Mouse (Mus musculus): ENCODE measurements around the gene Runx1. TPM values are rescaled to one million over a fixed set of nuclear protein-coding genes. Genes with fewer than 3 reads are reported as not detected.

Gene Runx1
- polyA plus RNA-seq, 1 experiment from 2014 or later: 4.6 TPM

DNA sequence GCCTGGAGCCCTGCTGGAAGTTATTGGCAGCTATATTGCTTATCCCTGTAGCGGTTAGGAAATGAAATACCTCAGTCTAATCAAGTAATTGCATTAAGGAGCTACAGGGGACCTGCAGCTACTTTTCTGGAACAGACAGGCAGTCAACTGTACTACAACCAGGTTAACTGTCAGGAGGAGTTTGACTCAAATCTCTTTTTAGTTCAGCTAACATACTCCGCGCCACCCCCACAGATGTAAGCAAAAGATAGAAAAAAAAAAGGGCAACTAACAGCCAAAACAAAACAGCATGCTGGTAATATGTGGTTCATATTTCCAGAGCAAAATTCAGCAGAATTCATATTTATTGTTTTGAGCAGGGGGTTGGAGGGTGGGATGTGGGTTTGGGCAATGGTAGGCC, 72.0 kb downstream of the Runx1 start:
- no peak for TF ChIP-seq EP300 (IDR thresholded peaks at IDR 0.05; ENCODE audit: low read depth)
- no peak for TF ChIP-seq CTCF (IDR thresholded peaks at IDR 0.05; ENCODE audit: low read depth)
- H3K9ac ChIP-seq (replicated peaks): no peak overlapping the region
- H3K27me3 ChIP-seq (ENCODE audit: insufficient read depth, low read length): no peaks in the 10 kb centered on the region
- no peak overlapping the region for H3K4me2 ChIP-seq (ENCODE audit: low read depth, low read length)
- H3K4me3 ChIP-seq (ENCODE audit: low read depth, low read length): no peak overlapping the region
- no peaks in the 10 kb centered on the region for H3K9me3 ChIP-seq (ENCODE audit: low read length)
- H3K36me3 ChIP-seq (replicated peaks; ENCODE audit: insufficient read depth, low read length): no peaks in the 10 kb centered on the region
- no peaks in the 10 kb centered on the region; the same call in 1 of the 2 replicates for H3K4me1 ChIP-seq (ENCODE audit: insufficient read depth)
- 78% methylated on average over 3 of the region's 3 CpGs for WGBS (ENCODE audit: insufficient replicate concordance)
- H3K27ac ChIP-seq (ENCODE audit: low read depth): no peak overlapping the region
- ATAC-seq (no peak), DNase-seq (no peak)

DNA sequence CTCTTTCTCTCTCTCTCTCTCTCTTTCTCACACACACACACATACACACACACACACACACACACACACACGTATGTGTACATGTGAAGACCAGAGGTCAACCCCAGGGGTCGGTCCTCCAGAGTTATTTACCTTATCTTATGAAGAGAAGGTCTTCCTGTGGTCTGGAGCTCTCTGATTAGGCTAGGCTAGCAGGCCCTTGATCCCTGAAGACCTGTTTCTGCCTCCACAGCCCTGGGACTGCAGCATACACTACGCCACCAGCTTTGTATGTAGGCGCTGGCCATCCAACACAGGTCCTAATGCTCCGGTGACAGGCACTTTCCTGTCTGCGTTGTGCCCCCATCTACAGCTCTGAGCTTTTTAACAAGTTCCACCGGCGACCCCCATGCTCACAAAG, 72.8 kb downstream of the Runx1 start:
- Histone ChIP-seq H3K4me1 (ENCODE audit: insufficient read depth) (no peaks in the 10 kb centered on the region; the same call in 1 of the 2 replicates), H3K9ac (replicated peaks) (no peak overlapping the region), H3K27me3 (ENCODE audit: insufficient read depth, low read length) (no peaks in the 10 kb centered on the region), H3K4me2 (ENCODE audit: low read depth, low read length) (no peak overlapping the region), H3K27ac (ENCODE audit: low read depth) (no peak overlapping the region), H3K36me3 (replicated peaks; ENCODE audit: insufficient read depth, low read length) (no peaks in the 10 kb centered on the region), H3K4me3 (ENCODE audit: low read depth, low read length) (no peak overlapping the region), H3K9me3 (ENCODE audit: low read length) (no peaks in the 10 kb centered on the region)
- no peak for TF ChIP-seq CTCF (IDR thresholded peaks at IDR 0.05; ENCODE audit: low read depth)
- DNase-seq (no peak), ATAC-seq (no peak)
- WGBS (ENCODE audit: insufficient replicate concordance): 71% methylated on average over 8 of the region's 8 CpGs

DNA sequence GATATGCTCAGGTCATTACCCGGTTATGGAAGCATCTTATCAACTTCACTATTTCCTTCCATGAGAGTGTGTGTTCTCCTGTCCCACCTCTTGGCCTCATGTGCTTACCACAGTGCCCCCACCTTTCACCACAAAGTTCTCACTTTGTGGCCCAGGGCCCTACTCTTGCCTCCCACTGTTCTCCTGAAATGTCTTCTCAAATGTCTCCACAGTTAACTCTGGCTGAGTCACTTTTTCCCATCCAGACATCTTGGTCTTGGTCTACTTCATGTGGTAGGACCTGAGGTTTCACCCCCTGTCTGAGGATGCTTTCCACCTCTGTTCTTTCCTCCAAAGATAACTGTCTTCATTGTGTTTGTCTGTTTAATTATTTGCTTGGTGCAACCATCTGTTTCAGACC, 77.7 kb downstream of the Runx1 start:
- no peaks in the 10 kb centered on the region for H3K4me1 ChIP-seq (ENCODE audit: insufficient read depth)
- ATAC-seq (no peak), DNase-seq (no peak)
- H3K4me2 ChIP-seq (ENCODE audit: low read depth, low read length): no peak overlapping the region
- H3K9ac ChIP-seq (replicated peaks): no peak overlapping the region
- H3K36me3 ChIP-seq (replicated peaks; ENCODE audit: insufficient read depth, low read length): no peaks in the 10 kb centered on the region
- no peaks in the 10 kb centered on the region for H3K9me3 ChIP-seq (ENCODE audit: low read length)
- no peak overlapping the region for H3K27ac ChIP-seq (ENCODE audit: low read depth)
- TF ChIP-seq EP300 (IDR thresholded peaks at IDR 0.05; ENCODE audit: low read depth): no peak
- no peak overlapping the region for H3K4me3 ChIP-seq (ENCODE audit: low read depth, low read length)
- H3K27me3 ChIP-seq (ENCODE audit: insufficient read depth, low read length): no peaks in the 10 kb centered on the region
- WGBS (ENCODE audit: insufficient replicate concordance): 57% methylated on average over 1 of the region's 1 CpGs

DNA sequence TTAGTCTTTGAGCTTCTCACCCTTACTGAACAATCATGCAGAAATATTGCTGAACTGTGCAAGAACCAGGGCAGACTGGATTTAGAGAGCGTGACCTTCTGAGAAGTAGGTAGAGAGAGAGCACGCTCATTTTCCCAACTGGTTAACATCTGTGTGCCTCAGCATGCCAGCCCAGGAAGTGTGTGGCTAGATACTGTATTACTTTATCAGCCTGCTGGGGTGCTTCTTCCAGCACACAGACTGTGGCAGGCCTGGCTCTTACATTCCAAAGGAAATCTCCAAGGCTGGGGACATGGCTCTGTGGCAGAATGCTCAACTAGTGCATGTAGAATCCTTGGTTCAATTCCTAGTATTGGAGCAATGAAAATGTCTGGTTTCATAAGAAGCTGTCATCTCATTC, 78.9 kb downstream of the Runx1 start:
- DNase-seq (no peak), ATAC-seq (no peak)
- Histone ChIP-seq H3K9ac (replicated peaks) (no peak overlapping the region), H3K27me3 (ENCODE audit: insufficient read depth, low read length) (no peaks in the 10 kb centered on the region), H3K27ac (ENCODE audit: low read depth) (no peak overlapping the region), H3K4me3 (ENCODE audit: low read depth, low read length) (no peak overlapping the region), H3K9me3 (ENCODE audit: low read length) (no peaks in the 10 kb centered on the region), H3K4me2 (ENCODE audit: low read depth, low read length) (no peak overlapping the region), H3K36me3 (replicated peaks; ENCODE audit: insufficient read depth, low read length) (no peaks in the 10 kb centered on the region), H3K4me1 (ENCODE audit: insufficient read depth) (no peaks in the 10 kb centered on the region)
- WGBS (ENCODE audit: insufficient replicate concordance): 72% methylated on average over 2 of the region's 2 CpGs
- TF ChIP-seq EP300 (IDR thresholded peaks at IDR 0.05; ENCODE audit: low read depth) (no peak), CTCF (IDR thresholded peaks at IDR 0.05; ENCODE audit: low read depth) (no peak)

DNA sequence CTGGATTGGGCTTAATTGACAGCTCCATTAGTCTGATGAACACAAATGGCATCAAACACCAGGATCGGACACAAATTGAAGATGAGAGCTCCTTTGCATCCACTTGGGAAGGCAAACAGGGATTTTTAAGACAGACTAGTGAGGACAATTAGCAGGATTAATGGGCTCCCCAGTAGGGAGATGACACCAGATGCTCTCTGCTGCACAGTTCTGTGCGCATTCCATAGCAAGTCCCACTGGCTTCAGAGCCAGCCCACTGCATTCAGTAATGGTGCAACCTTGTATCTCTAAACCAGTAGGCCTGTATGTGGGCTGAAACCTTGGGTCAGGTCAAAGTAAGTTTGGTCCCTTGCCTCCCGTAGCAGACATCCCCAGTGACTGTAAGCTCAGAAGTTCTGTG, 80.7 kb downstream of the Runx1 start:
- no peaks in the 10 kb centered on the region for H3K4me1 ChIP-seq (ENCODE audit: insufficient read depth)
- no peaks in the 10 kb centered on the region for H3K9me3 ChIP-seq (ENCODE audit: low read length)
- H3K36me3 ChIP-seq (replicated peaks; ENCODE audit: insufficient read depth, low read length): no peaks in the 10 kb centered on the region
- no peak overlapping the region for H3K27ac ChIP-seq (ENCODE audit: low read depth)
- DNase-seq (no peak), ATAC-seq (no peak)
- H3K4me3 ChIP-seq (ENCODE audit: low read depth, low read length): no peak overlapping the region
- no peak overlapping the region for H3K9ac ChIP-seq (replicated peaks)
- no peaks in the 10 kb centered on the region for H3K27me3 ChIP-seq (ENCODE audit: insufficient read depth, low read length)
- 88% methylated on average over 3 of the region's 3 CpGs for WGBS (ENCODE audit: insufficient replicate concordance)
- TF ChIP-seq EP300 (IDR thresholded peaks at IDR 0.05; ENCODE audit: low read depth) (no peak), CTCF (IDR thresholded peaks at IDR 0.05; ENCODE audit: low read depth) (no peak)
- H3K4me2 ChIP-seq (ENCODE audit: low read depth, low read length): no peak overlapping the region

DNA sequence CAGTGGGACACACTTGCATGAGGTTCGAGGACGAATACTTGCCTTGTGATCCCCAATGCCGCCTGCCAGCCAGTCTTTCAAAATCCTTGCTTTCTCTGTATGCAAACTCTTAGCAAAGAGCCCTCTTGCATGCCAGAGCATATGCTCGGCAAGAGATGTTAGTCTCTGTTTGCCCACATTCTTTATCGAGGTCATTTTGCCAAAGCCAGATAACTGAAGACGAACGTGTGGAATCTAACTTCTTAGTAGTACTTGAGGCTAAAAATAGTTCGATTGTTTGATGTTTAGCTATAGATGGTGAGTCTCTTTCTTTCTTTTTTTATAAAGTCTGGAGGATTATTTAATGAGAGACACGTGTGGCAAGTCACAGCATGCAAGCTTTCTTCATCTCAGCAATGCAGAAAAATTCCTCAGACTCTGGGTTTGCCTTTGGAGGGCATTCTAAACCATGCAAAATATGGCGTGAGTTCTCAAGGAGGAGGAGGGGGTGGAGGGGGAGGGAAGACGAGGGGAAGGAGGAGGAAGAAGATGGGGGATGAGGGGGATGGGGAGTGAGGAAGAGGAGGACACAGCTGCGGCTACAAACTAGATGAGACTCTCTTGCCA, 81.7 kb downstream of the Runx1 start:
- no peak overlapping the region for H3K9ac ChIP-seq (replicated peaks)
- no peaks in the 10 kb centered on the region for H3K36me3 ChIP-seq (replicated peaks; ENCODE audit: insufficient read depth, low read length)
- no peaks in the 10 kb centered on the region for H3K4me1 ChIP-seq (ENCODE audit: insufficient read depth)
- H3K4me2 ChIP-seq (ENCODE audit: low read depth, low read length): no peak overlapping the region
- no peak overlapping the region for H3K4me3 ChIP-seq (ENCODE audit: low read depth, low read length)
- DNase-seq (no peak), ATAC-seq (no peak)
- no peaks in the 10 kb centered on the region for H3K27me3 ChIP-seq (ENCODE audit: insufficient read depth, low read length)
- no peaks in the 10 kb centered on the region for H3K9me3 ChIP-seq (ENCODE audit: low read length)
- TF ChIP-seq CTCF (IDR thresholded peaks at IDR 0.05; ENCODE audit: low read depth): no peak
- no peak for TF ChIP-seq EP300 (IDR thresholded peaks at IDR 0.05; ENCODE audit: low read depth)
- WGBS (ENCODE audit: insufficient replicate concordance): 44% methylated on average over 12 of the region's 12 CpGs
- no peak overlapping the region for H3K27ac ChIP-seq (ENCODE audit: low read depth)

DNA sequence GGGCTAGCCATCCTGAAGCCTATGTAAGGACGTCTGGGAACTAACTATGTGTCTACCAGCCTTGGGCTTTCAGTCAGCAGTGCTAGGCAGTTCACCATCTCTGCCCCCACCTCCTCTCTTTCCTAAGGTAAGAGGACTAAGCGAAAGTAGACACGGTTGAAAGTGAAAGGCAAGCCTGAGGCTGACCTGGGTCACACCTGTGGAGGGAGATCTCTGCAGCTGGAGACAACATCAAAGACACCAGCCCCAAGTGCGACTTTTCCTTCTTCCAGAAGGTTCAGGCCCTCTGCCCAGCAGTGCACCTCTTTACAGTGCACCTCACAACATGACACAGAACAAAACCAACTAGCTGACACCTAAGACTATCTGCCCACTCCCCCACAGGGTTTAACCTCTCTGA, 82.2 kb downstream of the Runx1 start:
- no peaks in the 10 kb centered on the region for H3K4me1 ChIP-seq (ENCODE audit: insufficient read depth)
- no peak overlapping the region for H3K4me3 ChIP-seq (ENCODE audit: low read depth, low read length)
- WGBS (ENCODE audit: insufficient replicate concordance): 66% methylated on average over 4 of the region's 4 CpGs
- TF ChIP-seq CTCF (IDR thresholded peaks at IDR 0.05; ENCODE audit: low read depth) (no peak), EP300 (IDR thresholded peaks at IDR 0.05; ENCODE audit: low read depth) (no peak)
- no peaks in the 10 kb centered on the region for H3K9me3 ChIP-seq (ENCODE audit: low read length)
- no peaks in the 10 kb centered on the region for H3K36me3 ChIP-seq (replicated peaks; ENCODE audit: insufficient read depth, low read length)
- no peak overlapping the region for H3K9ac ChIP-seq (replicated peaks)
- H3K27ac ChIP-seq (ENCODE audit: low read depth): no peak overlapping the region
- no peak for DNase-seq
- no peak for ATAC-seq
- H3K4me2 ChIP-seq (ENCODE audit: low read depth, low read length): no peak overlapping the region
- H3K27me3 ChIP-seq (ENCODE audit: insufficient read depth, low read length): no peaks in the 10 kb centered on the region

All from liver, postnatal 0 days (tissue).